ENCODE assay signal across 26 mouse cellular contexts in the genomic region with DNA sequence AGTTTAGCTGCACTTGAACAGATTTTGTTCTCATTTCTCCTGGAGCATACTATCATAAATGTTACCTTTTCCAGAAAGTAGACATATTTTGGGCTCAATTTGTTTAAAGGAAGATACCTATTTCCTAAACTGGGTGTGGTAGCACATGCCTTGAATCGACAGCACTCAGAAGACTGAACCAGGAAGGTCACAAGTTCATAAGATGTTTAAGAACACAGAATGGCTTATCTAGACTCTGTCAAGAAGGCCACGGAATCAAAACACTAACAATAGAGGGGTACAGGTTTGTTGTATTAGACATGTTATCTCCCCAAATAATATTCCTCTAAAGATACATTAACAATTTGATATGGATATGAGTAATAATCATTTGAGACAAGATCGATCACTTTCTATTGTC.
"Had no signal": no experiment of that assay in that cellular context is flagged by ENCODE, and none has a peak within 500 bp of the region (broad histone marks: within the 10 kb centered on the region; RNA-seq: fewer than 3 reads in every experiment).

No protein-coding gene starts in this region.

- H3K4me3 ChIP-seq: gastrocnemius, adult 2 months; heart, embryonic 10.5 days; heart, embryonic 12.5 days; hindbrain, embryonic 10.5 days; hindbrain, embryonic 12.5 days; intestine, embryonic 15.5 days; layer of hippocampus, adult 2 months; left cerebral cortex, adult 2 months; limb, embryonic 10.5 days; limb, embryonic 12.5 days had no signal

- H3K36me3 ChIP-seq: heart, embryonic 10.5 days; heart, embryonic 12.5 days; hindbrain, embryonic 10.5 days; hindbrain, embryonic 12.5 days; intestine, embryonic 15.5 days; limb, embryonic 10.5 days; limb, embryonic 12.5 days had no signal

- DNase-seq: gastrocnemius, adult 2 months; gastrocnemius, postnatal 10 days; gastrocnemius, postnatal 25 days; heart, adult 18-20 months; heart, postnatal 10 days; heart, postnatal 4 days; kidney, adult 18-20 months; kidney, adult 8-10 months; kidney, postnatal 10 days; kidney, postnatal 25 days; kidney, postnatal 4 days; liver had no signal

- H3K4me1 ChIP-seq: heart, embryonic 10.5 days; hindbrain, embryonic 10.5 days; hindbrain, embryonic 12.5 days; intestine, embryonic 15.5 days; limb, embryonic 10.5 days; limb, embryonic 12.5 days had no signal

- H3K27me3 ChIP-seq: heart, embryonic 12.5 days; hindbrain, embryonic 12.5 days; intestine, embryonic 15.5 days; limb, embryonic 12.5 days had no signal

- H3K9ac ChIP-seq: heart, embryonic 12.5 days; hindbrain, embryonic 12.5 days; hindbrain, embryonic 14.5 days; intestine, embryonic 15.5 days; limb, embryonic 12.5 days had no signal

- ATAC-seq: hindbrain, embryonic 16.5 days; inflammation-experienced regulatory T-cells, adult 6 months; intestine, embryonic 15.5 days; intestine, postnatal 0 days had no signal

- H3K27ac ChIP-seq: gastrocnemius, adult 2 months; heart, embryonic 10.5 days; hindbrain, embryonic 10.5 days; hindbrain, embryonic 12.5 days; hindbrain, embryonic 14.5 days; intestine, embryonic 15.5 days; layer of hippocampus, adult 2 months; left cerebral cortex, adult 2 months; limb, embryonic 10.5 days; limb, embryonic 12.5 days had no signal

- H3K9me3 ChIP-seq: heart, embryonic 10.5 days; heart, embryonic 12.5 days; intestine, embryonic 15.5 days; limb, embryonic 10.5 days had no signal

- H3K4me2 ChIP-seq: heart, embryonic 12.5 days; hindbrain, embryonic 12.5 days; hindbrain, embryonic 14.5 days; intestine, embryonic 15.5 days; limb, embryonic 12.5 days; liver, embryonic 11.5 days had no signal
